Comparison of ENCODE assay signal across 18 mouse cellular contexts in the genomic region with DNA sequence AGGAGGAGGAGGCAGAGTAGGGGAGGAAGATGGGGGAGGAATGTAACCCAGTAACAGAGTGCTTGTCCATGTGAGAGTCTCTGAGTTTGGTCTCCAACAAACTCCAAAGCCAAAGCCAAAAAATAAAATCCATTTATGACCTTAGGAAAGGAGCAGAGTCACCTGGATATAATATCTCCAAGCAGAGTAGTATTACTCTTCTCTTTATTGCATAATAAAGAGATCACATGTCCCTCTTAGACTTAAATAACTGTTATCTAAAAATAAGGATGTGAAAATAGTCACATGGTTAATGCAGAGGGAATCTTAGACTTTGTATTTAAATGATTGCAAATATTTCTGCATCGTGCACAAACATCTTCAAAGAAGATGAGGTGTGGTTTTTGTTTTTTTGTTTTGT.
DNase-seq lines count a peak whose midpoint lies in the region; ATAC-seq and TF ChIP-seq lines count a peak whose summit lies in the region.
"Had no signal": no experiment of that assay in that cellular context is flagged by ENCODE, and none has a peak within 500 bp of the region (broad histone marks: within the 10 kb centered on the region; RNA-seq: fewer than 3 reads in every experiment).

No protein-coding gene starts in this region.

- DNase-seq in lung, postnatal 10 days = no peak
- DNase-seq in kidney, postnatal 25 days = no peak
- DNase-seq: adrenal gland, adult 2 months; adrenal gland, postnatal 10 days; adrenal gland, postnatal 25 days; cerebellum, adult 11-12 months; cerebellum, adult 2 months; cerebellum, adult 9-10 months; cerebellum, postnatal 10 days; cerebellum, postnatal 25 days; forebrain, postnatal 0 days had no signal

- H3K4me1 ChIP-seq in bone marrow macrophage, adult 2 months (ENCODE audit: control insufficient read depth, insufficient read depth, low read length) = peaks cover 8% of the 10 kb centered on the region
- H3K4me1 ChIP-seq: forebrain, embryonic 13.5 days; forebrain, embryonic 15.5 days had no signal

- TF ChIP-seq CTCF in bone marrow macrophage, adult 2 months (IDR thresholded peaks at IDR 0.05; ENCODE audit: low read depth, low read length) = no peak

- H3K27ac ChIP-seq in bone marrow macrophage, adult 2 months (ENCODE audit: insufficient read depth, low read depth, low read length) = peak overlapping the region; percentile 54
- H3K27ac ChIP-seq: embryonic facial prominence, embryonic 10.5 days; embryonic facial prominence, embryonic 12.5 days; forebrain, embryonic 13.5 days; forebrain, embryonic 15.5 days had no signal

- H3K4me3 ChIP-seq in bone marrow macrophage, adult 2 months (ENCODE audit: insufficient read depth, low read length) = no peak overlapping the region
- H3K4me3 ChIP-seq: embryonic facial prominence, embryonic 10.5 days; embryonic facial prominence, embryonic 12.5 days; forebrain, embryonic 13.5 days; forebrain, embryonic 15.5 days had no signal

- peak; percentile 61 for ATAC-seq in granulocyte monocyte progenitor cell, adult 5-6 weeks (replicated peaks; ENCODE audit: poor library complexity, severe bottlenecking)
- 0 out of 2 replicates have a peak, but pooled peaks have one; percentile 30 for ATAC-seq in megakaryocyte progenitor cell, adult 5-6 weeks (replicated peaks; ENCODE audit: poor library complexity)

- no peak for TF ChIP-seq POLR2A in bone marrow macrophage, adult 2 months (IDR thresholded peaks at IDR 0.05; ENCODE audit: borderline replicate concordance, low read depth, low read length)
